ENCODE assay signal across 8 mouse cellular contexts in genomic region chr4:134388397-134388796, GRCm38 (mm10). TPM values are rescaled to one million over a fixed set of nuclear protein-coding genes. Genes with fewer than 3 reads are reported as not detected.
A peak's percentile ranks its signal among the peaks of the same experiment; 100 is the strongest.
DNase-seq lines count a peak whose midpoint lies in the region; TF ChIP-seq lines count a peak whose summit lies in the region.
"Had no signal": no experiment of that assay in that cellular context is flagged by ENCODE, and none has a peak within 500 bp of the region (broad histone marks: within the 10 kb centered on the region; RNA-seq: fewer than 3 reads in every experiment).

No protein-coding gene starts in this region.

- peaks cover 0 to 4% of the 10 kb centered on the region in 2 experiments; a peak in 1 of 4 replicates for H3K4me1 ChIP-seq in ES-E14 (ENCODE audit: control insufficient read depth in 2 of 2, insufficient read depth in 2 of 2, low read length in 2 of 2, poor library complexity in 1 of 2)
- no peaks in the 10 kb centered on the region for H3K4me1 ChIP-seq in embryonic fibroblast, embryonic 13.5 days (ENCODE audit: control insufficient read depth, insufficient read depth, low read length)
- H3K4me1 ChIP-seq in spleen, adult 2 months (ENCODE audit: control insufficient read depth, insufficient read depth, insufficient read length): no peaks in the 10 kb centered on the region

- H3K36me3 ChIP-seq in ES-E14 (ENCODE audit: control insufficient read depth, insufficient read depth, low read length, poor library complexity, severe bottlenecking): no peaks in the 10 kb centered on the region
- no peaks in the 10 kb centered on the region for H3K36me3 ChIP-seq in spleen, adult 2 months (ENCODE audit: control insufficient read depth, insufficient read depth, low read length)
- H3K36me3 ChIP-seq: neural tube, embryonic 13.5 days had no signal

- 9% methylated on average over 5 of the region's 5 CpGs for WGBS in spleen, adult 2 months

- no peaks in the 10 kb centered on the region for H3K9me3 ChIP-seq in ES-E14 (ENCODE audit: control insufficient read depth, insufficient read depth, low read depth, low read length)
- H3K9me3 ChIP-seq: neural tube, embryonic 13.5 days had no signal

- DNase-seq in left cerebral cortex, adult 2 months (ENCODE audit: extremely low spot score in 1 of 2, low spot score in 2 of 2): peak in 1 of 2 experiments; percentile 65
- DNase-seq in left cerebral cortex, adult 11 months (ENCODE audit: low spot score): no peak
- DNase-seq in ES-E14 (ENCODE audit: low read depth, low spot score): peak; percentile 85
- peak; percentile 87 for DNase-seq in adrenal gland, postnatal 14 days
- DNase-seq in lung, adult 18-20 months: peak; percentile 61 to 68
- peak; percentile 49 to 65 for DNase-seq in spleen, adult 2 months (ENCODE audit: low read depth in 1 of 2, low spot score in 2 of 2)

- H3K27me3 ChIP-seq in spleen, adult 2 months (ENCODE audit: control insufficient read depth, insufficient read depth, low read length): no peaks in the 10 kb centered on the region
- H3K27me3 ChIP-seq: neural tube, embryonic 13.5 days had no signal

- peak; percentile 82 for TF ChIP-seq CTCF in left cerebral cortex, adult 2 months (IDR thresholded peaks at IDR 0.05)
- TF ChIP-seq CTCF in embryonic fibroblast, embryonic 13.5 days (IDR thresholded peaks at IDR 0.05; ENCODE audit: borderline replicate concordance, insufficient read depth, low read length): peak; percentile 78; the same call in 1 of the 2 replicates
- peak; percentile 78; the same call in 1 of the 2 replicates for TF ChIP-seq CTCF in spleen, adult 2 months (IDR thresholded peaks at IDR 0.05; ENCODE audit: extremely low read depth, insufficient read depth, insufficient read length, insufficient replicate concordance)

- no peak overlapping the region for H3K4me3 ChIP-seq in left cerebral cortex, adult 2 months
- no peak overlapping the region for H3K4me3 ChIP-seq in ES-E14 (ENCODE audit: insufficient read depth in 1 of 2, low read depth in 1 of 2, low read length in 2 of 2, poor library complexity in 1 of 2, severe bottlenecking in 1 of 2)
- no peak overlapping the region for H3K4me3 ChIP-seq in embryonic fibroblast, embryonic 13.5 days (ENCODE audit: insufficient read depth, low read length)
- no peak overlapping the region for H3K4me3 ChIP-seq in spleen, adult 2 months (ENCODE audit: extremely low read depth, insufficient read depth, insufficient read length)
- H3K4me3 ChIP-seq: neural tube, embryonic 13.5 days had no signal

- no peak for TF ChIP-seq POLR2A in embryonic fibroblast, embryonic 13.5 days (IDR thresholded peaks at IDR 0.05; ENCODE audit: low read depth, low read length)
- TF ChIP-seq POLR2A in spleen, adult 2 months (IDR thresholded peaks at IDR 0.05; ENCODE audit: low read depth, low read length): no peak

- in situ Hi-C loops in ES-E14 (cut with MboI; ENCODE audit: low sequenced_read_pairs in 2 of 2, unreplicated experiment in 2 of 2): no loop called here

- intact Hi-C loops in left cerebral cortex, adult 2 months (cut with DNase I): loop anchor here (2.0 kb wide), 1 partner anchor 140 kb away; no protein-coding TSS in a partner anchor

- no peak overlapping the region for H3K9ac ChIP-seq in ES-E14 (ENCODE audit: insufficient read depth, low read depth, low read length, poor library complexity, severe bottlenecking)
- H3K9ac ChIP-seq: neural tube, embryonic 13.5 days had no signal

- no peak overlapping the region for H3K27ac ChIP-seq in left cerebral cortex, adult 2 months
- H3K27ac ChIP-seq in ES-E14 (ENCODE audit: insufficient read depth, low read depth, low read length, poor library complexity, severe bottlenecking): no peak overlapping the region
- no peak overlapping the region for H3K27ac ChIP-seq in embryonic fibroblast, embryonic 13.5 days (ENCODE audit: insufficient read depth, low read length)
- H3K27ac ChIP-seq in spleen, adult 2 months (ENCODE audit: insufficient read depth, low read length): no peak overlapping the region
- H3K27ac ChIP-seq: neural tube, embryonic 13.5 days had no signal

TF ChIP-seq in ES-E14, 5 proteins besides CTCF, POLR2A, EP300 and RAD21:
- no peak for TF ChIP-seq CHD2 (IDR thresholded peaks at IDR 0.05; ENCODE audit: low read depth, low read length)
- no peak for TF ChIP-seq MAFK (IDR thresholded peaks at IDR 0.05; ENCODE audit: insufficient read depth, low read depth, low read length)
- TF ChIP-seq ZC3H11A (IDR thresholded peaks at IDR 0.05; ENCODE audit: borderline replicate concordance, low read depth, low read length): peak; percentile 74; the same call in 1 of the 2 replicates

RNA-seq across cellular contexts. Expression of gene Extl1, which starts 4.7 kb away (rescaled TPM):
- 10 to 100 TPM; 46.7 to 48.9 TPM for total RNA-seq in left cerebral cortex, adult 2 months (2021)
- 4.2 and 7.3 TPM in 2 replicates for total RNA-seq in ES-E14 (2012; rRNA removed)
- total RNA-seq in adrenal gland, postnatal 14 days (2021): 0.96 and 1.7 TPM in 2 replicates
- 0.58 TPM in 2 replicates for polyA plus RNA-seq in embryonic fibroblast, embryonic 13.5 days (2011; ENCODE audit: insufficient read length, low read depth, missing spikeins)
- 7.2 and 8.5 TPM in 2 replicates for polyA plus RNA-seq in spleen, adult 2 months (2012; rRNA removed)

RNA-seq across cellular contexts. Expression of gene Pafah2, which starts 7.7 kb away (rescaled TPM):
- 1 to 10 TPM; 6.5 to 6.9 TPM for total RNA-seq in left cerebral cortex, adult 2 months (2021)
- total RNA-seq in ES-E14 (2012; rRNA removed): 15.8 and 18.4 TPM in 2 replicates
- 15.9 and 21.2 TPM in 2 replicates for total RNA-seq in adrenal gland, postnatal 14 days (2021)
- 15.9 and 20.7 TPM in 2 replicates for polyA plus RNA-seq in embryonic fibroblast, embryonic 13.5 days (2011; ENCODE audit: insufficient read length, low read depth, missing spikeins)
- polyA plus RNA-seq in spleen, adult 2 months (2012; rRNA removed): 3.8 and 4.9 TPM in 2 replicates

RNA-seq across cellular contexts. Expression of gene Slc30a2, which starts 45.4 kb away (rescaled TPM):
- total RNA-seq in left cerebral cortex, adult 2 months (2021): not detected
- 23.5 and 24.3 TPM in 2 replicates for total RNA-seq in ES-E14 (2012; rRNA removed)
- total RNA-seq in adrenal gland, postnatal 14 days (2021): 13.4 and 18.8 TPM in 2 replicates
- polyA plus RNA-seq in embryonic fibroblast, embryonic 13.5 days (2011; ENCODE audit: insufficient read length, low read depth, missing spikeins): not detected in 2 replicates
- 1.5 and 4.0 TPM in 2 replicates for polyA plus RNA-seq in spleen, adult 2 months (2012; rRNA removed)

Comparison
In these comparisons a context has a peak if more than half of its experiments do, and no peak if none do; other contexts are left out.
1. RNA of gene Slc30a2, which starts 45.4 kb away (total RNA-seq): 23.5 to 24.3 TPM in ES-E14 and 13.4 to 18.8 TPM in adrenal gland, postnatal 14 days; not detected in left cerebral cortex, adult 2 months; every median in the first group is over 10 times any median in the second.
2. Peak in every context shown above with its lines, with median percentiles within 50 percentile points of each other: CTCF ChIP-seq.